Mouse (Mus musculus): ENCODE measurements around the gene Gm3239. TPM values are rescaled to one million over a fixed set of nuclear protein-coding genes. Genes with fewer than 3 reads are reported as not detected.
"Not testable (repeated sequence)": the region's sequence is repeated elsewhere in the genome, so short reads cannot be mapped to it uniquely, and the experiment has no call there.

The Gm3239 gene
- total RNA-seq (2021), result not detected in 2 replicates
- long read RNA-seq, result 0 reads

DNA sequence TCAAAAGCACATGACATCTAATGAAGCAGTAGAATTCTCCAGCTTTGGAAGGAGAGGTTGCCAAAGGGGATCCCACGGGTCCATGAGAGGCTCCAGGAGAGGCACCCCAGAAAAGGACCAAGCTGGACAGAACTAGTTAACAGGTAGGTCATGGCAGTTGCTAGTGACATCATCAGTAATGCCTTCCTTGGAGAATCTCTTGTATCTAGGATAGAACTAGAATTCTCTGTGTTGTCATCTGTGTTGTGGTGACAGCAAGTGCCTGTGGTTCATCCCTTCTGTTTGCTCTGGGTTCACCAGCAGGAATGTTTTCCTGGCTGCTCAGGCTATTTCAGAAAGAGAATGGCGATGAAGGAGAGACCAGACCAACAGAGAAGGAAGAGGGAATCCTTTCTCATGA, at the start of gene Gm3239:
TSS of gene Gm3239 (plus strand) at position 301 of the 400 bp plus-strand sequence.
- not testable (repeated sequence) for DNase-seq

DNA sequence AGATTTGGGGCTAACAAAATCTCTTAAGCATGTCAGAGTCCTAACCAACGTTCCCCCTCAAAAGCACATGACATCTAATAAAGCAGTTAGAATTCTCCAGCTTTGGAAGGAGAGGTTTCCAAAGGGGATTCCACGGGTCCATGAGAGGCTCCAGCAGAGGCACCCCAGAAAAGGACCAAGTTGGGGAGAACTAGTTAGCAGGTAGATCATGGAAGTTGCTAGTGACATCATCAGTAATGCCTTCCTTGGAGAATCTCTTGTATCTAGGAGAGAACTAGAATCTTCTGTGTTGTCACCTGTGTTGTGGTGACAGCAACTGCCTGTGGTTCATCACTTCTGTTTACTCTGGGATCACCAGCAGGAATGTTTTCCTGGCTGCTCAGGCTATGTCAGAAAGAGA, 31.9 kb upstream of the Gm3239 start, which contains the start of gene Gm8159:
TSS of gene Gm8159 (plus strand) at position 301 of the 400 bp plus-strand sequence.
- DNase-seq, result not testable (repeated sequence)

GRCm38 (mm10) chr14:4649309-4649708, 14.7 kb upstream of the Gm3239 start:
- DNase-seq, result not testable (repeated sequence)

GRCm38 (mm10) chr14:4650324-4650723, 13.7 kb upstream of the Gm3239 start:
- DNase-seq, result not testable (repeated sequence)

DNA sequence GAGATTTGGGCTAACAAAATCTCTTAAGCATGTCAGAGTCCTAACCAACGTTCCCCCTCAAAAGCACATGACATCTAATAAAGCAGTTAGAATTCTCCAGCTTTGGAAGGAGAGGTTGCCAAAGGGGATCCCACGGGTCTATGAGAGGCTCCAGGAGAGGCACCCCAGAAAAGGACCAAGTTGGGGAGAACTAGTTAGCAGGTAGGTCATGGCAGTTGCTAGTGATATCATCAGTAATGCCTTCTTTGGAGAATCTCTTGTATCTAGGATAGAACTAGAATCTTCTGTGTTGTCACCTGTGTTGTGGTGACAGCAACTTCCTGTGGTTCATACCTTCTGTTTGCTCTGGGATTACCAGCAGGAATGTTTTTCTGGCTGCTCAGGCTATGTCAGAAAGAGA, 44.9 kb downstream of the Gm3239 start, which contains the start of gene Gm7876:
TSS of gene Gm7876 (plus strand) at position 301 of the 400 bp plus-strand sequence.
- DNase-seq, result not testable (repeated sequence)

Other genes with a start within 250 kb of the Gm3239 start
- gene Gm3164, start 248.7 kb upstream of the Gm3239 start, total RNA-seq (2021), result 0.18 TPM in 1 of 2 replicates, not detected in the other
- not detected in 2 replicates for gene Gm3173, start 233.2 kb upstream of the Gm3239 start, total RNA-seq (2021)
- not detected in 2 replicates for gene Gm3182, start 182.4 kb upstream of the Gm3239 start, total RNA-seq (2021)
- gene Gm3047, start 108.8 kb upstream of the Gm3239 start, total RNA-seq (2021), result not detected in 2 replicates
- gene Gm8159, start 31.8 kb upstream of the Gm3239 start, total RNA-seq (2021), result not detected in 2 replicates
- not detected in 2 replicates for gene Gm7876, start 45.0 kb downstream of the Gm3239 start, total RNA-seq (2021)
- gene Gm3252, start 62.6 kb downstream of the Gm3239 start, total RNA-seq (2021), result not detected in 2 replicates
- gene Gm9602, start 112.1 kb downstream of the Gm3239 start, total RNA-seq (2021), result not detected in 2 replicates
- not detected in 2 replicates for gene Gm3269, start 173.9 kb downstream of the Gm3239 start, total RNA-seq (2021)
- 0.97 TPM in 1 of 2 replicates, not detected in the other for gene Gm3264, start 191.4 kb downstream of the Gm3239 start, total RNA-seq (2021)
- gene Gm3278, start 228.2 kb downstream of the Gm3239 start, total RNA-seq (2021), result not detected in 2 replicates

Measured in adrenal gland, postnatal 25 days (tissue).